Mouse (Mus musculus): ENCODE results near the gene Trex1. TPM values are rescaled to one million over a fixed set of nuclear protein-coding genes. Genes with fewer than 3 reads are reported as not detected.

The Trex1 gene
- polyA plus RNA-seq, 3 experiments from 2014 or later = 42.7 to 50.3 (median 49.9) TPM

- no peak for ATAC-seq
These were observed 49.8 kb downstream of the Trex1 start for GRCm38 (mm10) chr9:109009636-109010315.

GRCm38 (mm10) chr9:109008994-109009635, 50.4 kb downstream of the Trex1 start:
- no peak for ATAC-seq

- ATAC-seq = no peak
These were observed 51.5 kb downstream of the Trex1 start for GRCm38 (mm10) chr9:109008081-109008480.

Other genes starting within 250 kb of the Trex1 start
- not detected for gene Celsr3, start 233.4 kb downstream of the Trex1 start, polyA plus RNA-seq (2017; shearing (Covaris generic))
- 10 to 100 TPM in 1 of 3 experiments, 1 to 10 TPM in 2; 7.3 to 12.6 (median 8.2) TPM for gene Slc26a6, start 206.5 kb downstream of the Trex1 start, polyA plus RNA-seq (2017; shearing (Covaris generic))
- not detected for gene Tmem89, start 145.1 kb downstream of the Trex1 start, polyA plus RNA-seq (2017; shearing (Covaris generic))
- 100 to 1,000 TPM; 187 to 203 (median 188) TPM for gene Uqcrc1, start 123.1 kb downstream of the Trex1 start, polyA plus RNA-seq (2017; shearing (Covaris generic))
- gene Col7a1, start 106.1 kb downstream of the Trex1 start, polyA plus RNA-seq (2017; shearing (Covaris generic)) = under 1 TPM in 2 of 3 experiments, not detected in 1; 0.05 to 0.39 TPM
- not detected for gene Ucn2, start 73.7 kb downstream of the Trex1 start, polyA plus RNA-seq (2017; shearing (Covaris generic))
- gene Pfkfb4, start 68.0 kb downstream of the Trex1 start, polyA plus RNA-seq (2017; shearing (Covaris generic)) = 1 to 10 TPM; 2.7 to 4.4 (median 4.2) TPM
- gene Shisa5, start 21.2 kb downstream of the Trex1 start, polyA plus RNA-seq (2017; shearing (Covaris generic)) = 1,000 to 10,000 TPM; 1,866 to 3,808 (median 3,640) TPM
- 10 to 100 TPM; 19.2 to 28.2 (median 24.9) TPM for gene Atrip, start 14.4 kb upstream of the Trex1 start, polyA plus RNA-seq (2017; shearing (Covaris generic))
- 10 to 100 TPM; 12.1 to 15.5 (median 12.3) TPM for gene Ccdc51, start 22.8 kb upstream of the Trex1 start, polyA plus RNA-seq (2017; shearing (Covaris generic))
- gene Tma7, start 22.9 kb upstream of the Trex1 start, polyA plus RNA-seq (2017; shearing (Covaris generic)) = 100 to 1,000 TPM; 763 to 998 (median 907) TPM
- 1 to 10 TPM; 1.1 to 1.5 (median 1.1) TPM for gene Plxnb1, start 35.7 kb upstream of the Trex1 start, polyA plus RNA-seq (2017; shearing (Covaris generic))
- gene Fbxw21, start 102.3 kb upstream of the Trex1 start, polyA plus RNA-seq (2017; shearing (Covaris generic)) = not detected
- gene Fbxw13, start 136.2 kb upstream of the Trex1 start, polyA plus RNA-seq (2017; shearing (Covaris generic)) = not detected
- gene Fbxw20, start 175.0 kb upstream of the Trex1 start, polyA plus RNA-seq (2017; shearing (Covaris generic)) = not detected
- gene Fbxw14, start 227.9 kb upstream of the Trex1 start, polyA plus RNA-seq (2017; shearing (Covaris generic)) = not detected